Mouse (Mus musculus) hindbrain, embryonic 10.5 days (tissue): ENCODE measurements at regions not wholly inside any gene's neighbourhood (a gene's known extent, or its start where the extent isn't known, plus 50 kb on each side); places are given as distances from the start of the nearest gene placed in this dataset.
A peak's percentile ranks its signal among the peaks of the same experiment; 100 is the strongest.

Source experiments
- DNase-seq: peaks from one replicate; pipeline ENCODE4 v3.0.0-alpha.2; 2017; ENCODE audit warnings: low spot score
- H3K27ac ChIP-seq: fragments of 300-500 bp; sonication (generic); 2 replicates; pipeline ENCODE4 v1.5.1; 2016; ENCODE audit warnings: mild to moderate bottlenecking, moderate library complexity
- H3K27me3 ChIP-seq: fragments of 300-500 bp; sonication (generic); 2 replicates; pipeline ENCODE4 v1.6.1; 2016; ENCODE audit warnings: mild to moderate bottlenecking; ENCODE audit not compliant: poor library complexity, insufficient read depth, severe bottlenecking
- H3K36me3 ChIP-seq: fragments of 300-500 bp; sonication (generic); 2 replicates; pipeline ENCODE4 v1.6.1; 2016; ENCODE audit warnings: mild to moderate bottlenecking, moderate library complexity
- H3K4me1 ChIP-seq: fragments of 300-500 bp; sonication (generic); replicated peaks from 2 replicates; pipeline ENCODE4 v1.6.1; 2016; ENCODE audit warnings: mild to moderate bottlenecking
- H3K4me3 ChIP-seq: fragments of 300-500 bp; sonication (generic); 2 replicates; pipeline ENCODE4 v1.5.1; 2016; ENCODE audit warnings: mild to moderate bottlenecking, moderate library complexity
- H3K9me3 ChIP-seq: fragments of 300-500 bp; sonication (generic); 2 replicates; pipeline ENCODE4 v1.6.1; 2016; ENCODE audit warnings: mild to moderate bottlenecking, moderate library complexity
- WGBS: fragments of 180-500 bp; shearing (Covaris S2); methylation state at CpG from one replicate; pipeline ENCODE4 v1.1.7; 2016; 5-methylcytosine and 5-hydroxymethylcytosine counted together

DNA sequence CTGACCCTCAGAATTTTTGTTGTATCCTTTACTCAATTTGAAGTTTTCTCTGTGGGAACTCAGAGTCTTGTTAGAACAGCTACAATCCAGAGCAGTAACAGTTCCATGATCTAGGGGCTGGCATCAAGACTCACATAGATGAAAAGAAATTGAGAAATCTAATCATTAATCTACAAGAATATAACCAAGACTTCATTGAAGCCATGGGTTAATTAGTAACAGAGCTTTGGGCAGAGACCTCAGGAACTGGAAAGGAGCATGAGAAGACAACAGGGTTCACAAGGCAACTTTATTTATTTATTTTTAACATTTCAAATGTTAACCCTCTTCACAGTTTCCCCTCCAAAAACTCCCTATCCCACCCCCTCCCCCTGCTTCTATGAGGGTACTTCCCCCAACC, 160.4 kb upstream of the Thumpd2 start:
- no peaks in the 10 kb centered on the region for H3K27me3 ChIP-seq
- no peak overlapping the region for H3K4me3 ChIP-seq
- no peak overlapping the region for H3K27ac ChIP-seq
- no peak for DNase-seq
- H3K9me3 ChIP-seq: no peaks in the 10 kb centered on the region
- no peaks in the 10 kb centered on the region for H3K36me3 ChIP-seq
- H3K4me1 ChIP-seq: no peaks in the 10 kb centered on the region

DNA sequence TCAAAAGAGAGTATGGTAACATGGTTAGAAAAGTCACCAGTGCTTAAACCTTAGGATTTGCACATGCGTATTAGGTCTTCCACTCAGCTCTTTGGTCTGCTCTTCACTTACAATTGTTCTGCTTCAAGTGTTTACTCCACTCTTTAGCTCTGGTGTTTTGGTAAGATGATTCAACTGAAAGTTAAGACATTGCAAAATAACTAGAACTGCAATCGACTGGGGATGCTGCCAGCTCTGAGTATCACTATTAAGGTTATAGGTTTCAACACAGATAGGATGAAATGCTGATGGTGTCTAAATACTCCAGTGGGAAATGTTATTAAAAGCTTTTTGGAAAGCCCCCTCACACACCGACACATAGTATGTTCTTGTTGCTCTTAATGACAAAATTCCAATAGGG, 156.6 kb upstream of the Thumpd2 start:
- H3K4me3 ChIP-seq: no peak overlapping the region
- no peaks in the 10 kb centered on the region for H3K9me3 ChIP-seq
- no peaks in the 10 kb centered on the region for H3K4me1 ChIP-seq
- H3K36me3 ChIP-seq: no peaks in the 10 kb centered on the region
- H3K27me3 ChIP-seq: no peaks in the 10 kb centered on the region
- DNase-seq: no peak
- WGBS: 91% methylated on average over 3 of the region's 3 CpGs
- no peak overlapping the region for H3K27ac ChIP-seq

DNA sequence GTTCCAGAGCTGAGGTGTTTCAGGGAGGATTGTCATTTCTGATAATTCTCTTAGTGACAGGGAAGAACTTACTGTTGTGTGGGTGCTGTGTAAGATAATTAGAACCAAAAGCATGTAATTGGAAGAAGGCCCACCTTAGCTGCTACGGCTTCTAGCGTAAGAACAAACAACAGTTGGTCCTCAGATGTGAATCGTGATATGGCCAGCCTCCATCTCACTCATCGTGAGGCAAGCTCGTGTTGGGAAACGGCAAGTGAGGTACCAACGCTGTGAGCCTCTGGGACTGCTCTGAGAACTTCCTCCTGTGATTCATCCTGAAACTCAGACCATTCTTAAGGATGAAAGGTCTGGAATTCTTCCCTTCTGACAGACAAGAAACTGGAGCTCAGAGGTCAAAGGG, 150.0 kb upstream of the Thumpd2 start:
- no peak for DNase-seq
- H3K27me3 ChIP-seq: no peaks in the 10 kb centered on the region
- H3K4me1 ChIP-seq: no peaks in the 10 kb centered on the region
- no peak overlapping the region for H3K4me3 ChIP-seq
- WGBS: 91% methylated on average over 7 of the region's 7 CpGs
- no peak overlapping the region for H3K27ac ChIP-seq
- H3K36me3 ChIP-seq: no peaks in the 10 kb centered on the region
- no peaks in the 10 kb centered on the region for H3K9me3 ChIP-seq

DNA sequence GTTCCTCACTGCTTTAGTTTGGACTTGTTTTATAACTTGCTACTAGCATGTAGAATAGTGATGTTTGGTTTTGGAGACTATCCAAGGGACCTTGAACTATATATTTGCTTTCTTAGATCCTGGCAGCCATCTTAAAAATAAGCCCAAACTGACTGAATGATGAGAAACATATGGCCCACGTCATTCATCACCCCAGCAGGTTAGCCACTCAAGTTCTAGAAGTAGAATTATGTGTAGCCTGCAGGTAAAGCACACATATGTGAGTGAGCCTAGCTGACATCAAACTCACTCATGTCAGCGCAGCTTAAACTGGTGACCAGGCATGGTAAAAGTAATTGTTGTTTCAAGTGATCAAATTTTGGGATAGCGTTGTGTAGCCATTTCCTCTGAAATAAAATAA, 147.2 kb upstream of the Thumpd2 start:
- H3K27ac ChIP-seq: no peak overlapping the region
- 83% methylated on average over 3 of the region's 3 CpGs for WGBS
- H3K27me3 ChIP-seq: no peaks in the 10 kb centered on the region
- no peaks in the 10 kb centered on the region for H3K36me3 ChIP-seq
- H3K4me1 ChIP-seq: no peaks in the 10 kb centered on the region
- 0 out of 2 replicates have a peak, but pooled peaks cover 1% of the 10 kb centered on the region for H3K9me3 ChIP-seq
- no peak for DNase-seq
- H3K4me3 ChIP-seq: no peak overlapping the region

DNA sequence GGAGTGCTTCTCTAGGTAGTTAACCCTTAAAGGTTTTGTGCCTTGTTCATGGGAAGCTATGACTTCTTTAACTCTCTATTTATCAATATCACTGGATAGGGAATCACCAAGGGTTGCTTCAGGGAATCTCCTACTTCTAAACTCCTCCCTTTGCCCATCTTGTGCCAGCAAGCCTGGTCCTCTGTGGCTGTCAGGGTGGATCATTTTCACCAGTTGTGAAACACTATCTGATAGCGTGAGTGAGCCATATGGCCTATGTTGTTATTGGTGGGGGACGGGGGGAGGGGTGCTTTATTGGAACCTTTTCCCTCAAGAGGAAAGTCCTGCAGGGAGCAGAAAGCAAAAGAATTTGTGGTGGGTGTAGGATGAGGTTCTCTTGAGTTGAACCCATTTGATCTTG, 145.5 kb upstream of the Thumpd2 start:
- Histone ChIP-seq H3K9me3 (0 out of 2 replicates have a peak, but pooled peaks cover 10% of the 10 kb centered on the region), H3K4me1 (no peaks in the 10 kb centered on the region), H3K27ac (no peak overlapping the region), H3K4me3 (no peak overlapping the region), H3K27me3 (no peaks in the 10 kb centered on the region), H3K36me3 (no peaks in the 10 kb centered on the region)
- WGBS: 78% methylated on average over 2 of the region's 2 CpGs
- no peak for DNase-seq

DNA sequence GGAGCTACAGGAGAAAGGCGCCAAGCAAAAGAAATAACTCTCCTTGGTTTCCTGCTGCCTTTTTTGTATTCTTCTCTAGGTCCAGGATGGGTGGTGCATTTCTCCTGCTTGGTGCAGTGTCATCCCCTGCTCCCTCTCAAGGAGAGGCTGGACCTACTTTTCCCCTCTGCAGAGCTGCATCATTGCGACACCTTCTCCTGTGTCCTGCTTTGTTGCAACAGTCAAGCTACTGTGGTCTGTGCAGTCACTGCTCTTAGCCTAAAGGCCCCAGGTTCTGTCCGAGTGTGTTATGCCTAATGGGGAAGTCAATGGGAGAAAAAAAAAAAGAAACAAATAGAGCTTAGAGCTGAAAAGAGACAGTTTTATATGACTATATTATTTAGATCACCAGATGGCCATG, 144.4 kb upstream of the Thumpd2 start:
- H3K27me3 ChIP-seq: no peaks in the 10 kb centered on the region
- H3K9me3 ChIP-seq: 0 out of 2 replicates have a peak, but pooled peaks cover 10% of the 10 kb centered on the region
- 89% methylated on average over 3 of the region's 3 CpGs for WGBS
- H3K4me3 ChIP-seq: no peak overlapping the region
- no peak for DNase-seq
- no peak overlapping the region for H3K27ac ChIP-seq
- H3K36me3 ChIP-seq: no peaks in the 10 kb centered on the region
- no peaks in the 10 kb centered on the region for H3K4me1 ChIP-seq

DNA sequence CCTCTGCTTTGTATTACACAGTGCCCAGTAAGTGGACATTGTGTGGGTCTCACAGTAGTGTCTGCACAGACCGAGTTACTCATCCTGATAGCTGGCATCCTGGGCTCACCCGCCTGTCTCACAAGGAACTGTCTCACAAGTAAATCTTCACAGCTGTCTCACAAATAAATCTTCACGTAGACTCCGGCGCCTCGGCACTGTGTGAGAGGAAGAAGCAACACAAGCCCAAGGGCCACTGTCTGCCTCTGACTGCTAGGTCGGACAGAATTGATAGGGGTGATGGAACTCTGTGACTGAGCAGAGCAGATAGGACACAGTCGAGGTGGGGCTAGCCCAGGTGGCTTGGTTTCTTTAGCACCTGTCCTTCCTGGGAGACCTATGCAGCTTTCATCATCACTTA, 136.2 kb upstream of the Thumpd2 start:
- Histone ChIP-seq H3K36me3 (no peaks in the 10 kb centered on the region), H3K4me3 (no peak overlapping the region), H3K9me3 (no peaks in the 10 kb centered on the region), H3K27me3 (no peaks in the 10 kb centered on the region), H3K27ac (no peak overlapping the region), H3K4me1 (0 out of 2 replicates have a peak, but pooled peaks cover 4% of the 10 kb centered on the region)
- no peak for DNase-seq
- WGBS: 76% methylated on average over 8 of the region's 8 CpGs

DNA sequence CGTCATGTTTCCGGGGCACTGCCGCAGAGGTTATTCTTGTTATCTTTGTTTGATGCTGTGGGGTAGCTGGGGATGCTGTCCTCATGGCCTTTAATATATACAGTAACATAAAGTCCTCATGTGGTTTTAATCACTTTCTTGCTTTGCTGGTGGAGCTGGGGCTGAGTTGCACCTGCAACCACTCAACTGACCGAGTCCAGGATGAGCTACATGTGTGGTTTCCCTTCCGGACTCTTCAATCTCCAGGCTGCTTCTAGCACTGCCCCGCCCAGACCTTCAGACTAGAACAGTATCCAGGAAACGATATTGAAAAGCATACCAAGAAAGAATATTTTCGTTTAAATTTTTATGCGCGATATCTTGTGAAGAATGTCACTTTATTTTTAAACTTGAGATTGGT, 129.1 kb upstream of the Thumpd2 start:
- no peaks in the 10 kb centered on the region for H3K27me3 ChIP-seq
- no peaks in the 10 kb centered on the region for H3K4me1 ChIP-seq
- no peaks in the 10 kb centered on the region for H3K9me3 ChIP-seq
- 87% methylated on average over 10 of the region's 10 CpGs for WGBS
- no peak for DNase-seq
- no peaks in the 10 kb centered on the region for H3K36me3 ChIP-seq
- H3K27ac ChIP-seq: no peak overlapping the region
- H3K4me3 ChIP-seq: no peak overlapping the region

DNA sequence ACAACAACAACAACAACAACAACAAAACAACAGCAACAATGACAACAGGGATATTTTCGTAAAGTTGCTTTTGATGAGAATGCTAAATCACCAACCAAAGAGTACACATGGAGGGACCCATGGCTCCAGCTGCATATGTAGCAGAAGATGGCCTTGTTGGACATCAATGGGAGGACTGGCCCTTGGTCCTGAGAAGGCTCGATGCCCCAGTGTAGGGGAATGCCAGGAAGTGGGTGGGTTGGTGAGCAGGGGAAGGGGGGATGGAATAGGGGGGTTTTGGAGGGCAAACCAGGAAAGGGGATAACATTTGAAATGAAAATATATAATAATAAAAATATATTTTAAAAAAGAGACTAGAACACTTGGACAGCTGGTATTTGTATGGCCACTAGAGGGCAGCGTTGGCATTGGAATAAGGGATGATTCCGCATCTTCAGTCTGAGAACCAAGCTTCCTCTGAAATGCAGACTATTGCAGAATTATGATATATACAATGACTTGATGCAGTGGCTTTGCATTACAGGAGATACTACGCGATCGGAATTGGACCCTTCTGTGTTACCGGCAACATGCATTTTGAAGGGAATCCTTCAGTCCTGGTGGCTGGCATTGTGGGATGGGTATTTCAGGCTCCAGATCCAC, 128.5 kb upstream of the Thumpd2 start:
- no peak overlapping the region for H3K27ac ChIP-seq
- H3K36me3 ChIP-seq: no peaks in the 10 kb centered on the region
- H3K4me1 ChIP-seq: no peaks in the 10 kb centered on the region
- peak; percentile 66 for DNase-seq
- WGBS: 44% methylated on average over 8 of the region's 8 CpGs
- no peak overlapping the region for H3K4me3 ChIP-seq
- H3K9me3 ChIP-seq: no peaks in the 10 kb centered on the region
- H3K27me3 ChIP-seq: no peaks in the 10 kb centered on the region

DNA sequence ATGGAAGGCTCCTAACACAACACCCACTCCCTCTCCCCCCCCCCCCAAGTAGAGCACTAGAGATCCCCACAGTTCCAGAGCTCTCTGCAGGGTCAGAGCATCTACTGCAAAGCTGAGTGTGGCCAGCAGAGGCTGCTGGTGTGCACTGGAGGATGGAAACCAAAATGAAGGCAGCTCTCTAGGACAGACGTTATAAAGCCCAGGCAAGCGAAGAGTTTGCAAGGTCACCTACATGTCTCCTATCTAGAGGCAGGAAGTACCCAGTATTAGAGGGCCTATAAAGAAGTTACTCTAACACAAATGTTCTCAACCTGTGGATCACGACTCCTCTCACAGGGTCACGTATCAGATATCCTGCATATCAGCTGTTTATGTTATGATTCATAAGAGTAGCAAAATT, 125.1 kb upstream of the Thumpd2 start:
- Histone ChIP-seq H3K27ac (no peak overlapping the region), H3K9me3 (no peaks in the 10 kb centered on the region), H3K4me1 (no peaks in the 10 kb centered on the region), H3K4me3 (no peak overlapping the region), H3K27me3 (no peaks in the 10 kb centered on the region), H3K36me3 (no peaks in the 10 kb centered on the region)
- WGBS: 57% methylated on average over 4 of the region's 4 CpGs
- peak; percentile 31 for DNase-seq

DNA sequence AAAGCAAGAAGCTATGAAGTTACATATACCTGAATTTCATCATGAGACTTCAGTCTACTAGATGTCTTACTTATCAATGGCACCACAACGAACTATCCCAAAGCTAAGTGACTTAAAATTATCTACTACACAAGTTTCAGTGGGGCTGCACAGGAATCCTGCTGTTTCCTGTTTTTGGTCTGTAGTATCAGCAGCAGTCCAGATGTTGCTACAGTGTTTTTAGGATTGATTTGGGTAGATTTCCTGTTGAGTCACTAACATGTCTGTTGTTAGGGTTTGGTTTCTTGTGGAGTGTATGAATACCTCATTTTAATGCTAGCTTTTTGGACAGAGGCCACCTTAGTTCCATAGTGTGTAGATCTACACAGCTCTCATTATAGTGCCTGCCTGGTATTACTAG, 120.8 kb upstream of the Thumpd2 start:
- Histone ChIP-seq H3K9me3 (no peaks in the 10 kb centered on the region), H3K4me3 (no peak overlapping the region), H3K36me3 (no peaks in the 10 kb centered on the region), H3K4me1 (no peaks in the 10 kb centered on the region), H3K27ac (no peak overlapping the region), H3K27me3 (no peaks in the 10 kb centered on the region)
- 86% methylated on average over 1 of the region's 1 CpGs for WGBS
- DNase-seq: no peak

DNA sequence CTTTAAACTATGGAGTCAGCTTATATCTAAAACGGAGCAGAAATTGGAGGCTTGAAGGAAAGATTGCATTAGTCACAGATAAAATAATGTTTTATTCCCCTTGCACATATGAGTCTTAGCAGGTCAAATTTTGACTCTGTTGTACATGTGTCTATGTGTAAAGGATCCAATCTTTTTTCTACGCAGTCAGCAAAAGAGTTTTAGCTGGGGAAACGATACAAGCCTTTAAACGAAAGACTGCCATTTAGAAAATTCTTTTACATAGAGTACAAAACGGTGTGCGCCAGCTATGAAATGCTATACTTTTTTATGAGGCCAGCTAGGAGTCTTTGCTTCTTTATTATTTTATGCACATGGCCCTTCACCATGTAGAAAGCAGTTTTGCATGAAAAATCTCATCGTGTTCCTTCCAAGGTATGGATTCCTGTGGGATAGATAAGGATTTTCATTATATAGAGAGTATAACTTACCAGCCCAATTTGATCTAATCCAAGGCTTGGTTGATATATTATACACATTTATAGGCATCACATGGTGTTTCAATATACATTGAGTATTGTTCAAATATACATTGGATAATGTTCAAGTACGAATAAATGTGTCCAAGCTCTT, 116.0 kb upstream of the Thumpd2 start:
- no peaks in the 10 kb centered on the region for H3K27me3 ChIP-seq
- no peaks in the 10 kb centered on the region for H3K9me3 ChIP-seq
- no peak for DNase-seq
- H3K4me3 ChIP-seq: no peak overlapping the region
- WGBS: 86% methylated on average over 8 of the region's 8 CpGs
- H3K4me1 ChIP-seq: no peaks in the 10 kb centered on the region
- H3K27ac ChIP-seq: no peak overlapping the region
- H3K36me3 ChIP-seq: no peaks in the 10 kb centered on the region

DNA sequence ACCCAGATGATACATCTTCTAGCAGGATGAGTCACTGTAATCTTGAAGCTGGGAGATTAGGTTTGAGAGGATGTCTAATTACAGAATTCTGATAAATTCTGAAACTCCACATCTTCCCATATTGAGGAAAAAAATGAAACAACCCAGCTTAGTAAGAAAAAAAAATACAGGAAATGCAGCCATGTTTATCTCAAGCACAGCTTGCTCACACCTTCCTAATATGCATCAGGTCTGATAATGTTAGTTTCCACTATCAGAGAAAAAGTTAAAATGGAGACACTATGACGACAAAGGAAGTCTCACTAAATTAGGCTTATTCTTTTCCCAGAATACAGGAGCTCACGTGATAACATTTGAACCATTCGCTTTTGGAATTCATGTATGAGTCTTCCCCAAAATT, 111.4 kb upstream of the Thumpd2 start:
- Histone ChIP-seq H3K4me3 (no peak overlapping the region), H3K36me3 (no peaks in the 10 kb centered on the region), H3K9me3 (no peaks in the 10 kb centered on the region), H3K27ac (no peak overlapping the region), H3K4me1 (no peaks in the 10 kb centered on the region), H3K27me3 (no peaks in the 10 kb centered on the region)
- DNase-seq: no peak
- 91% methylated on average over 3 of the region's 3 CpGs for WGBS

DNA sequence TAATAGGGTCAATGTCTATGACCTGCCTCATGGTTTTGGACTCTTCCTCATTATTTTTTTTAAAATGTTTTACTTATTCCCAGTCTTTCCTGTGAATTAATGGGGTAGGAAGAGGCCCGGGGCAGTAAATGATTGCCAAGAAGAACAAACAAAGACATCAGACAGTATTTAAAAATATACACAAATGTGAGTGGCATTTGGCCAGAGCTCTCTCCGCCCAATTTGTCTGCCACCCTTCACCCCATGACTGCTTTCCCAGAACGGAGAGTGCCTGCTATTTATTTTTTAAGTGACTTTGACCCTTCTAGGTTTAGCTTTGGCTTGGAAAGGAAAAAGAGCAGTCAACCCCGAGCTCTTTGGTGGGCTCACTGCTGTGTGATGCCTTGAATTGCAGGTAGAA, 111.0 kb upstream of the Thumpd2 start:
- no peak for DNase-seq
- H3K27ac ChIP-seq: no peak overlapping the region
- no peaks in the 10 kb centered on the region for H3K4me1 ChIP-seq
- H3K9me3 ChIP-seq: no peaks in the 10 kb centered on the region
- H3K36me3 ChIP-seq: no peaks in the 10 kb centered on the region
- H3K27me3 ChIP-seq: no peaks in the 10 kb centered on the region
- WGBS: 78% methylated on average over 4 of the region's 4 CpGs
- no peak overlapping the region for H3K4me3 ChIP-seq
